Mouse (Mus musculus) erythroblast, embryonic 14.5 days (primary cell): ENCODE data around the gene Vamp1.

Experiments
- GATA1 ChIP-seq: IDR thresholded peaks from 2 replicates; pipeline ENCODE4 v1.6.1; 2012; ENCODE audit warnings: low read length, inconsistent platforms, mixed read lengths
- TAL1 ChIP-seq: IDR thresholded peaks from 3 replicates; pipeline ENCODE4 v1.6.1; 2012; ENCODE audit warnings: low read length, inconsistent platforms, mixed read lengths

DNA sequence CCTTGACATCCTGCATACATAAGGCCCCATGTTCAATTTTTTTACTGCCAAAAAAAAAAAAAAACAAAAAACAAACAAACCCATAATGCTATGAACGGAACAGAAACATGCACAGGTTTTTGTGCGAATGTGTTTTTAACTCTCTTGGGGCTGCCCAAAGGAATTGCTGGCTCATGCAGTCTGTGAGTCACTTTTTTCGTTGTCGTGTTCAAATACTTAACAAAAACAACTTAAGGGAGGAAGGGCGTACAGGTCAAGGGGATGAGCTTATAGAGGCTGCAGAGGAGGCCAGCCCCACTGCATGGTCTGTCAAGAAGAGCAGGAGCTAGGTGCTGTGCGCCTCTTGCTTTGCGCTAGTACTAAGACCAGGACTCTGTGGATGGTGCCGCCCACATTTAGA, 37.4 kb downstream of the Vamp1 start:
- TF ChIP-seq GATA1 (no peak), TAL1 (no peak)
